Mouse (Mus musculus) gastrocnemius, postnatal 36 days (tissue): ENCODE results near the gene Jdp2. TPM values are rescaled to one million over a fixed set of nuclear protein-coding genes. Genes with fewer than 3 reads are reported as not detected.

Experiments used
- DNase-seq, 2 experiments: peaks; one replicate each; pipeline ENCODE4 v3.0.0; 2022
- intact Hi-C: fragments of 180-260 bp; cut with DNase I; formaldehyde crosslinking; loops from one replicate; pipeline ENCODE4 v1.15.1; 2025
- long read RNA-seq, 2 experiments: library from polyadenylated mRNA; stranded (forward); transcript quantifications; one replicate each; pipeline ENCODE4 v2.0.0; 2021
- total RNA-seq, 2 experiments: library from RNA; stranded (reverse); gene quantifications; 2 replicates each; pipeline ENCODE4 v1.2.3; 2021

The Jdp2 gene
- 1 to 10 TPM; 4.6 to 4.9 TPM for total RNA-seq
- long read RNA-seq, experiment 1, partial matches to known transcripts = 0 of 1 reads
- long read RNA-seq, experiment 1, other reads (novel, unspliced or antisense) = 0 of 1 reads
- long read RNA-seq, experiment 2, partial matches to known transcripts = 0 of 4 reads
- long read RNA-seq, experiment 2, other reads (novel, unspliced or antisense) = 1 of 4 reads

DNA sequence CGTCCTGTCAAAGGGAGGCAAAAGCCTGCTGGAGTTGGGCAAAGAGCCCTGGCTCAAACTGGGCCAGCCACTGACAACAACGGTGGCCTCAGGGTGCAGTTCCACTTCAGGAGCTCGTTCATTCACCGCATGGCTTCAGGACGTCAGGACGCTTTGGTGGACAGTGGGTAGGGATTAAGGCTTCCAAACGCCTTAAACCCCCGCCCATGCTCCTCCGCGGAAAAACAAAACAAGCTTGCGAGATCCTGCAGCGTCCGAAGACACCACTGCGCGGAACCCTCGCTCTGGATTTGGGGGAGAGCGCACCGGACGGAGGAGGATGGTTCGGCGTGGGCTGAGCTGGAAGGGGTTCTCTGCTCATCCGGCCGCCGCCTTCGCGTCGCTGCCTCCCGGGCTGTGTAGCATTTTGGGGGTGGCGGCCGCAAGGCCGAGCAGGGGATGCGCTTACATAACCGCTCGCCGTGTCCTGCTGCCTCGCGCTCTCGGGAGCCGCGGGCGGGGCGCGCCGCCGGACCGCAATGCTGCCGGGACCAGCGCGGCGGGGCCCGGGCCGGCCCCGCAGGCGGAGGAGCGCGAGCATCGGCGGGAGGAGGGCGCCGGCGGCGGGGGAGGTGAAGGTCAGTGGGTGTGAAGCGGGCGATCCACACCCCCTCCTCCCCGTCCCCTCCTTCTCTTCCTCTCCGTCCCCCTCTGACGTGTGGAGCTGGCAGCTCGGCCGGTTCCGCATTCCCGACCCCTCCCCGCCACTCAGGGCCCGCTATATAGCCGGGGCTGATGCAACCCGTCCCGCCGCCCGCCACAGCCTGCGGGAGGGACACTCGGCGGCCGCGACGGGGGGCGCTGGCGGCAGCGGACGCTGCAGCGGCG, at the start of gene Jdp2:
Jdp2 (plus strand) TSS at position 417 of the 867 bp plus-strand sequence.
- intact Hi-C loops = loop anchor here (5.0 kb wide), 1 partner anchor 43 kb away; no protein-coding TSS in a partner anchor
- peak; percentile 93 to 98 for DNase-seq

DNA sequence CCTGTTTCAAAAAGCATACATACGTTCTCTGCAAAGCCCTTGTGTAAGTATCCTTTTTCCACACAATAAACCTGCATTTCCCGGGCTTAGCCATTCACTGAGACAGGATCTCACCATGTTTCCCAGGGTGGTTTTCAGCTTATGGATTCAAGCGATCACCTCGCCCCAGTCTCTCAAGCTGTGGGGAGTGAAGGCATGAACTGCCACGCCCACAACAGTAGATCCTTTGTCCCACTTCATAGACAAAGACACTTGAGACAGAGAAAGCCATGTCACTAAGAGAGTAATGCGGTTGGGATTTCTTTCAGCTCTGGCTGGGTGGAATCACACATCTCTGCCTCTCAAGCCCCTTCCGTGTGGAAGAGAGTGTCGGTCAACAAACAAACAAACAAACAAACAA, 49.2 kb upstream of the Jdp2 start:
- DNase-seq = no peak
- intact Hi-C loops = no loop called here

DNA sequence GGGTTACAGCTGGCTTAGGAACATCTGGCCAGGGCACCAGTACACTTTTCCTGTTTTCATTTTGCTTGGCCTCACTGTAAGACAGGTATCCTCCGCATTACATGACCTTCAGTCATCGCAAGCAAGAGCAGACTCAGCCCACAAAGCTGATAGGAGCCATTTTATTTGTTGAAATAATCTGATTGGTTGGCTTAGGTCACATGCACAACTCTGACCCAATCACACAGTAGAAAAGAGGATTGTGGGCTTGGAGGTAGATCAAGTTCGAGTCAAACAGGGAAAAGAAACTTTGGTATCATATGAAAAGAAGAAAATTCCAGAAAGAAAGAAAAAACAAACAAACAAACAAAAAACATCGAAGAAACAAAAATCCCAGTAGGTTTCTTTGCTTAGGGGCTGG, 48.4 kb upstream of the Jdp2 start:
- intact Hi-C loops = no loop called here

DNA sequence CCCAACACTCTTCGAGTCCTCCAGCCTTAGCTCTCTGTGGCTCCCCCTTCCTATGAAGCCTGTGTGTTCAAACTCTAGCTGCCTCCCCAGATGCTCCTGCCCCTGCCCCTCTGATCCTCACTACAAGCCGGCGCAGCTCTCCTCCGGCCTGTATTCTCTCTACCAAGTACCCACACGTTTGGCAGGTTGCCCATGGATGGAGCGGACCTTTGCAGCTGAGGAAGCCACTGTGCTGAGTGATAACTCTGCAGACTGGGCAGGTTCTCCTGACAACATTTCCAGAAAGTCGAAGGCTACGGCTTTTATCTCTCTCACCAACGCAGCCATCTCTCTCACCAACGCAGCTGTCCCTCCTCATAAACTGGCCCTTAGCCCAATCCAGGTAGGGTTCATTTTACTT, 39.5 kb upstream of the Jdp2 start:
- intact Hi-C loops = no loop called here
- DNase-seq = no peak

More for the DNA sequence above, 48.4 kb upstream of the Jdp2 start:
- DNase-seq = no peak

DNA sequence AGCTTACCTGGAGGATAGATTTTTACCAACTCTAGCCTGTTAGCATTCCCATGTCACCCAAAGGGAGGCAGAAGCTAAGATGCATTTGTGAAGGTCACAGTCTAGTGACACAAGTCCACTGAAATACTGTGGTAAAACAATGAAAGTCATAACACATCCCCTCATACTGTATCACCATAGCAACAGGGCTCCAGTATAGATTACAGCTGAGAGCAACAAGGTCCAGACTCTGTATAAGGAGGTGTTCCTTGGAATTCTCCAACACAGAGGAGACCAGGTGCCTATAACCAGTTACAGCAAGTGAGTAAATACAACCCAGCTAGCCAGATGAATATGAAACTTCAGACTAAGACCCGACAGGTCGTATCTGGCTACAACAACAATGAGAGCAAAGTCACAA, 33.4 kb upstream of the Jdp2 start:
- DNase-seq = no peak
- intact Hi-C loops = loop anchor here (5.0 kb wide), 1 partner anchor 38 kb away; no protein-coding TSS in a partner anchor

DNA sequence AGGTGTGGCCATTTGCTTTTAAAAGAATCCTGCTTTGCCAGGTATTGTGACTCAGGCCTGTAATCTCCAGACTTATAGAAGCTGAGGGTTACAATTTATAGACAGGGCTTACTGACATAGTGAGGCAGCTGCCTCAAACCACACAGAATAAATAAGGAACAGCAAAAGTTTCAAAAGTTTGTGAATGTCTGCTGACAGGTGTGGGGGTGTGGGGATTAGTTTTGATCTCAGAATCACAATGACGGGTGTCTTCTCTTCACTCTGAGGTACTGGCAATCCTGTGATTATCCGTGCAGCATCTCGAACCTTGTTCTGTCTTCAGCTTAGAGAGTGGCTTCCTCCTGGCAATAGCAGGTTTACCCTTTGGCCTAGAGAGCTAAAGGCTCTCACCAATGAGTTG, 30.5 kb upstream of the Jdp2 start:
- no peak for DNase-seq
- intact Hi-C loops = loop anchor here (5.0 kb wide), 1 partner anchor 41 kb away; no protein-coding TSS in a partner anchor

DNA sequence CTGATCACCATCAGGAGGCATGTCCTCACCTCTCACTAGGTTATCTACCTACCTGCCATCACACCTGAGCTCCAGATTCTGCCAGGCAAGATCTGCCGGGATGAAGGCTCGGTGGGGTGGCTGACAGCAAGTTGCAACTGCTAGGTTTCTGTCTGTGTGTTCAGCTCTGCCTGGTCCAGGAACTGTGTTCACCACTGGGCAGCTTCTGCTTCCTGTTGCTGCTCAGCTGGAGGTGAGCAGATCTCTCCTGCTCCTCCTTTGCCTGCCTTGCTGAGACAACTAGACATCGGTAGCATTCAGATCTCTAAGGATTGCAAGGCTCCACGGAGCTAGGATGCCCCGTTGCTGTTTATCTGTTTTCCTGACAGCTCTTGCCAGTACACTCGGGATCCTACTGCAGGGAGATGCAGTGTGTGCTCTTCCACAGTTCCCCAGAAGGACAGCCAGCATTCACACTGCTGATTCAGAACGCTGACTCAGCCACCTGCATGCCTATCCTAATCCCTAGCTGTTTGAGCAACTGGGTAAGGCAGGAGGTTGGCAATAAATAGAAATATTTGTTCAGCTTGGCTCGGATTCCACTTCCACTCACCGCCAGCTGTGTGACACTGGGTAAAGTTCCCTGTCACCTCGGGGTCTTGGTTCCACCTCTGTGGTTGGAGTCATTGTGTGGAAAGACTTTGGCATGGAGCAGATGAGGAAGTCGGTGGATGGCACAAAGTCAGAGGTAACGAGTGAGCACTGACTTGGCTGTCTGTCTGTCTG, 29.3 kb upstream of the Jdp2 start:
- no peak for DNase-seq
- intact Hi-C loops = loop anchor here (5.0 kb wide), 1 partner anchor 42 kb away; no protein-coding TSS in a partner anchor

DNA sequence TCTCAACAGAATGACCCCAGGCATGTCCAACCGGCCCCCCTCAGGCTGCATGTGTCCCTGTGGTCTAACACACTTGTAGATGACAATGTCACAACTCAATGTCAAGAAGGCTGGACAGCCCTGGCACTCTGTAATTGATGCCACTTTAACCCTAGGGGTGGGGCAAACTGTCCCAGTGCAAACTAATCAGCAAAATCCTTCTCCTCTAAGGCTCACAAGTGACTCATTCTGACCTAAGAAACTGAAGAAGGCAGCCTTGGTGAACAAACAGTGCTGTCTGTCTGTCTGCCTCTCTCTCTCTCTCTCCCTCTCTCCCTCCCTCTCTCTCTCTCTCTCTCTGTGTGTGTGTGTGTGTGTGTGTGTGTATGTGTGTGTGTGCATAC, 28.7 kb upstream of the Jdp2 start:
- DNase-seq = no peak
- intact Hi-C loops = no loop called here

DNA sequence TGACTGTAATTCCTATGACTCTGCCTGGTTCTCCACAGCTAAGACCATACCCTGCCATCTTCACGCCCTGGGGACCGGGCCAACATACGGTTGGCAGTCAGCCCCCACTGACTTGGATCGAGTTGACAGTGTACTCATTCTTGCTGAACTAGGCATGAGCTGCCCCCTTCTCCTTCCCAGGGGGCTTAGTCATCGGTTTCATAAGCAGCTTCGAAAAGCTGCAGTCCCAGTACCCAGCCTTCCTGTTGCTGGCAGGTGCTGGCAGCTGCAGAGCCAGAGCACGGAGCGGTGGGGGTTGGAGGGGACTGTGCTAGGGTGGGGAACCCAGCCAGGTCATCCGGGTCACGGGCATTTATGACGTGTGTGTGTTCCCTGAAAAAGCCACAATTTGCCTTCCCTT, 27.5 kb upstream of the Jdp2 start:
- intact Hi-C loops = no loop called here
- DNase-seq = peak; percentile 49 to 63

DNA sequence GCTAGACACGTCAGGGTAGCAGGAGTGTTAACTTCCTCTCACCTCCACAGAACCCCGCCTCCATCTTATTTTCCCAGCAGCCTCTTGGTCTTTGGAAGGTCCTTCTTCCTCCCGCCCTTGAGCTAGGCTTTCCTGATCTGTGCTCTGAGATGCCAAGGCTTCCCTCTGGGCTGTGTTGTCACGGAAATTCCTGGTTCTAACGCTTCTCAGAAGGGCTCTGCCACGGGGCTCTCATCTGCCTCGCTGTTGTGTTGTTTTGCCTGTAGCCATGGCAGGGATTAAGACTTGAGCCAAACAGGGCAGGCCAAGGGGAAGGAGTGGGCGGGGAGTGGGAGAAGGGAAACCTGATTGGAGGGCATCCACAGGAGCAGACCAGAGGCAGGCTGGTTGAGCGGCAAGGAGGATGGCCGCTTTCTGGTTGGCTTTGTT, 26.8 kb upstream of the Jdp2 start:
- peak; percentile 77 to 79 for DNase-seq
- intact Hi-C loops = no loop called here

DNA sequence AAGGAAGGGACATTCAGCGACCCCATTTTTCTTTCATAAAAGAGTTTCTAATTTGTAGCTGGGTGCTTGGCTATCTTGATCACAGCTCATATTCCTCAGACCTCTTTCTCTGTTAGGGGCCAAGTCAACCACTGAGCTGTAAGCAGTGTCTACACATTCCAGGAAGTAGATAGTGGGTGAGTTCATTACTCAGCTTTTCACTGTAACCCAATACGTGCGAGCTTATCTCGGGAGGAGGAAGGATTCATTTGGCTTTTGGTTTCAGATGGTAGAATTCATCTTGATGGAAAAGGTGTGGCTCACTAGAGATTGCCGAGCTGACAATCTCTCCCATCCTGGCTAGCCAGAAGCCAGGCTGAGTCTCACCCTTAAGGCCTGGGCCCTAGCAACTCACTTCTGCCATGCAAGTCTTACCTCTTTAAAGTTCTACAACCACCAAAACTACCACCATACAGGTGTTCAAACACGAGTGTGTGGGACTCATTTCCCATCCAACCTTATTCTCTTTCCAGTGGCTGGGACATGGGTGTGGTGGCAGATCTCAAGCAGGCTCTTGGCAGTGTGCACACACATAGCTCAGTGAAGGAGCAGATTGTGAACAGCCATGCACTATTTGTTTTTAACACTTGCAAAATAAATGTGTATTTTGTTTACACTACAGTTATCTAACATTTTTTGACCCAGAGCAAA, 23.9 kb upstream of the Jdp2 start:
- intact Hi-C loops = no loop called here

DNA sequence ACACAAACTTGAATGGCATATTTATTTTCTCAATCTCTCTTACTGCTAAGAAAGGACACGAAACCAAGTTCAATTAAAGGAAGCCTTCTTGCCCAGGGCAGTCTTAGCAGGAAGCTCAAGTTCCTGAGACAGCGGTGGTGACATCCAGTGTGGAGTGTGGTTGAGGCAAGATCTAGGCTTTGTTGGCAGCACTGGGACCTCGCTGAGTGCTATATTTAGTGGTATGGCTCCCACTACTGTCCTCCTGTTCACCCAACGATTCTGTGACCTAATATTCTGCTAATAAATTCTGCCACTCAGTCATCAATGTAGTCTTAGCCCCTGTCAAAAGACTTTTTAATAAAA, 23.4 kb upstream of the Jdp2 start:
- no peak for DNase-seq
- intact Hi-C loops = no loop called here

More for the DNA sequence above, 23.9 kb upstream of the Jdp2 start:
- no peak for DNase-seq

DNA sequence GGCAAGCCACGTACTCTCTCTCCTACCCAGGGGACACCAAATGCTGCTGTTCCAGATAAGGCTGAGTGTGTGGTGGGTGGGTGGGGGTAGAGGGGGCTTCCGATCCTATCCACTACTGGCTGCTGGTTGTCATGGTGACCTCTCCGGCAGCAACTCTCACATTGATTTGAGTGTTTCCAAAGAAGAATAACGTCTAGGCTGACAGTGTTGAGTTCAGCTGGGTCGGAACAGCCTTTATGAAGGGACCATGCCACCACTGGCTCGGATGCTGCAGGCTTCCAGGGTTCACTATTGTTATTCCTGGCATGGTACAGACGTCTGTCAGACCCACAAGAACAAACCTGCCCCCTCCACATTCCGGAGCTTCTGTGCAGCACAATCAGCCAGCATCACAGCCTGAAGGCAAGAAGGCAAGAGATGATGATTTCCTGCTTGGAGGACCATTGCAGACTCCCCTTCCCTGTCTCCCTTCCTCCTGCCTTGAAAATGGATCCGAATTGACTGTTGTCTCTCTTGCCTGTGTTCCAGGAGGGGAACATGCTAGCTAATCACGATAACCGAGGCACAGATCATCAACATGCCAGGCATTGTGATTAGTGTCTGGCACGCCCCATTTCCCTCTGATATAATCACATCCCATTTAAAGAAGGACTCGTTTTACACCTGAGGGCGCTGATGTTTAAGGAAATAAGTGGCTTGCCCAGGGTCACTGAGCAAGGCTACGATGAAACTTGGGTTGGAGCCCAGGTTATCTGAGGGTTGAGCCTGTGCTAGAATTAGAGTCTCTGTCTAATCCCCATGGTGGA, 17.4 kb upstream of the Jdp2 start:
- intact Hi-C loops = no loop called here
- DNase-seq = no peak

DNA sequence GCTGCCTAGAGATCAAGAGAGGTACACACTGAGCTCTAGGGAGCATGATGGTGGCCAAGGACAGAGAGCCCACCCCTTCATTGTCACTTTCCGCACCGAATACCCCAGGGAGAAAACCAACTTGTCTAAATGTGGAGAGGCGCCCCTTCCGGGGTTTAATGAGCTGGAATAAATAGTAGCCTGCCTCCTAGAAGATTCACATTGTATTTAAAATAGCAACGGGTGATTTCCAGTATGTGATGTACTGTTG, 16.8 kb upstream of the Jdp2 start:
- intact Hi-C loops = no loop called here
- DNase-seq = no peak

DNA sequence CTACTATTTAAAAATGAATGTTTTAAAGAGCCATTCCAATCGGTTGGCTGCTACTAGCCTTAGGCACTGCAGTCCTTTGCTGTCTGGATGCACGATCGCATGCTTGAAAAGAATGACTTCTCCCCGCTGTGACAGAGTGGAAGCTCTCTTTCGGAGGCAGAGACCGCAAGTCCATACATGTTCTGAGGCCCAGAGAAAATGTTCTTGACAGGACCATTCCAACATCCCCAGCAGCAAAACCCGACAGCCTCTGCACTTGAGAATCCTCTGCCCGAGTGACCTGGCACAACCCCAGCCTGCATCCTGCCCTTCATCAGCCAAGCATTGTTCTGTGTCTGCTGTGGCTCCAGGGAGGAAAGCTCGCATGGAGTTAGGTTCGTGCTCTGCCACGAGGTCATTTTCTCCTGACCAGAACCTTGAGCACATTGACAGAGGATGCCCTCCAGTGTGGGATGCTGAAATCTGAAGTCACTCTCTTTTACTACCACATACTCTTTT, 13.0 kb upstream of the Jdp2 start:
- DNase-seq = peak in 1 of 2 experiments; percentile 21
- intact Hi-C loops = no loop called here

DNA sequence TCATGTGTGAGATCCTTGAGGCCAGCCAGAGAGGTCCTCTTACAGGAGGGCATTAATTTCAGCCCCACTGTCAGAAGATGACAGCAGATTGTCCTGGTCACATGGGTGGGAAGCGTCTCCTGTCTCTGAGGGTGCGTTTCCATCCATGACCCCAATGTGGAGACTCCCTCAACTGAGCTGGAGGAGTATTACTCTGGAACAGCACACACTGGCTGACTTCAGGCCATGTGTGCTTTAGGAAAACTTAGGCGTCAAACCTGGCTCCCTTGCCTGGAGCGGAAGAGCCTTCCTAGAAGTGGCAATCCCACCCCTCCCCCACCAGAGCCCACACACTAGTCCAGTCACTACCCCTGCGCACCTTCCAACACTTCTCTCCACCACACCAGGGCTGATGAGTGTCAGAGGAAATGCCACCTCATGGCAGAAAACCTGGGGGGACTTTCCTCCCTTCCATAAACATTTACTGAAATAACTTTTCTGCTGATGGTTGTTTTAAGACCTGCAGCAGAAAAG, 8.9 kb upstream of the Jdp2 start:
- intact Hi-C loops = no loop called here
- no peak for DNase-seq

DNA sequence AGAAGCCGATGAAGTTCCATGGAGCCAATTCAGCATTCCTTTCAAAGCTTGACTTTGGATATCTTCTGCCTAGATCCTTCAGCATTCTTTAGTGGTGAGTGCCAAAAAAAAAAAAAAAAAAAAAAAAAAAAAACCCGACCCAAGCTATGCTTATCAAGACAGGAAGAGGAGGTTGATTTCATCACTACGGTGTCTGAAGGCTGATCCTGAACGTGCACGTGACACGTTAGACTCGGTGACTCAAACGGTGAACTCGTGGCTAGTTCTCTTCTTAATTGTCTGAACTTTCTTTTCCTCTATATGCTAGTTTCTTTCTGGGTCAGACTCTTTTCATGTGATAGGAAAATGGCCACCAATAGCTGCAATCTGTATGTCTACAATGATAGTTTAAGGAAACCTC, 5.9 kb upstream of the Jdp2 start:
- DNase-seq = no peak
- intact Hi-C loops = no loop called here

DNA sequence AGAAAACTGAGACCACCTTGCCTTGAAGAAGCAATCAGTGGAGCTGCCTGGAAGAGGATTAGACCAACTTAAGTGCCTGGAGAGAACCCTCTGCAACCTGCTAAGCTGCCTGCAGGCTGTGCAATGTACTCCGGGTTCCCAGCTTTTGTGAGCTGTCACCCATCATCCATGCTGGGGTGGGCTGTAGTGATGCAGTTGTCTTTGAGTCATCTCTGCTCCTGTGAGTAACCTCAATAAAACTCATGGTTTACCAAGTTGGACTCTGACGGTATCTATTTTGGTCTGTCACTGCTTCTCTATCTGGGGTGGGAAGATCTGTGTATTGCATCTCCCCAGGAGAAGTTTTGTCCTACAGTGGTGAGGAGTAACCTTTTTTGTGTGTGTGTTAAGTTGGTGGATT, 4.4 kb upstream of the Jdp2 start:
- DNase-seq = no peak
- intact Hi-C loops = no loop called here

DNA sequence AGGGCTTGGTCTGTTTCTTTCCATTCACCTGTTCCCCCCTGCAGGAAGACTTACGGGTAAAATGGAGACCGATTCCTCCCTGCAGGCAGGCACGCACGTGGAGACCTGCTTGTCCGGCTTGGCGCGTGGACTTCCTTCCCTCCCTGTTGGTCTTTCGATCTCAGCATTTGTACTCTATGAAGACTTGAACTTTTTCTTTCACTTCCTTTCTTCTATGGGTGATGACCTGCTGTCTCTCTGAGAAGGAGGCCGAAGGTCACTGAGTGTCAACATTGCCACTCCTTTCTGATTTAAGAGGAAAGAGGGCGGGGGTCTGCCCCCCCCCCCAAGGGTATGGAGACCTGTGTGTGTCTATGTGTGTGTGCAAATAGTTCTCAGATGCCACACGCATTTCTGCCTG, 774 bp upstream of the Jdp2 start:
- intact Hi-C loops = loop anchor here (5.0 kb wide), 1 partner anchor 44 kb away; no protein-coding TSS in a partner anchor

More for the DNA sequence above, 774 bp upstream of the Jdp2 start:
- DNase-seq = no peak
